Mouse (Mus musculus) forebrain, embryonic 14.5 days (tissue): ENCODE measurements around the gene Exoc3l2. TPM values are rescaled to one million over a fixed set of nuclear protein-coding genes. Genes with fewer than 3 reads are reported as not detected.

Experiments
- polyA plus RNA-seq: library from polyadenylated mRNA; unstranded; fragments of >200 nt; fragmentation: Nextera tagmentation; extraction: Ambion mirVana; gene quantifications from 2 replicates; pipeline ENCODE4 v1.2.1, GENCODE M21; 2014

The Exoc3l2 gene
- polyA plus RNA-seq, 1 experiment from 2014 or later = 0.25 TPM

Other genes starting within 250 kb of the Exoc3l2 start
- gene Opa3, start 235.0 kb upstream of the Exoc3l2 start, polyA plus RNA-seq = 42.5 TPM in 2 replicates
- gene Vasp, start 191.5 kb upstream of the Exoc3l2 start, polyA plus RNA-seq = 27.1 and 32.3 TPM in 2 replicates
- gene Ppm1n, start 183.3 kb upstream of the Exoc3l2 start, polyA plus RNA-seq = 0.30 and 0.67 TPM in 2 replicates
- gene Rtn2, start 180.7 kb upstream of the Exoc3l2 start, polyA plus RNA-seq = 102 and 109 TPM in 2 replicates
- 0.17 TPM in 1 of 2 replicates, not detected in the other for gene Fosb, start 153.3 kb upstream of the Exoc3l2 start, polyA plus RNA-seq
- 99.5 and 101 TPM in 2 replicates for gene Ercc1, start 118.6 kb upstream of the Exoc3l2 start, polyA plus RNA-seq
- 18.4 and 20.0 TPM in 2 replicates for gene Cd3eap, start 103.8 kb upstream of the Exoc3l2 start, polyA plus RNA-seq
- gene Ppp1r13l, start 103.6 kb upstream of the Exoc3l2 start, polyA plus RNA-seq = 1.1 and 1.3 TPM in 2 replicates
- 12.9 and 15.2 TPM in 2 replicates for gene Ercc2, start 81.3 kb upstream of the Exoc3l2 start, polyA plus RNA-seq
- gene Klc3, start 59.2 kb upstream of the Exoc3l2 start, polyA plus RNA-seq = 0.81 and 1.3 TPM in 2 replicates
- not detected in 2 replicates for gene Ckm, start 58.6 kb upstream of the Exoc3l2 start, polyA plus RNA-seq
- gene Mark4, start 4.5 kb upstream of the Exoc3l2 start, polyA plus RNA-seq = 9.2 and 13.0 TPM in 2 replicates
- gene Bloc1s3, start 45.0 kb downstream of the Exoc3l2 start, polyA plus RNA-seq = 2.1 and 2.3 TPM in 2 replicates
- gene Trappc6a, start 45.1 kb downstream of the Exoc3l2 start, polyA plus RNA-seq = 34.2 and 42.5 TPM in 2 replicates
- 0.36 and 0.57 TPM in 2 replicates for gene Nkpd1, start 54.5 kb downstream of the Exoc3l2 start, polyA plus RNA-seq
- gene Ppp1r37, start 99.7 kb downstream of the Exoc3l2 start, polyA plus RNA-seq = 12.6 and 13.5 TPM in 2 replicates
- 0.15 TPM in 1 of 2 replicates, not detected in the other for gene Zfp296, start 114.0 kb downstream of the Exoc3l2 start, polyA plus RNA-seq
- 134 and 146 TPM in 2 replicates for gene Gemin7, start 114.3 kb downstream of the Exoc3l2 start, polyA plus RNA-seq
- gene Clasrp, start 141.2 kb downstream of the Exoc3l2 start, polyA plus RNA-seq = 27.1 and 40.1 TPM in 2 replicates
- gene Relb, start 166.1 kb downstream of the Exoc3l2 start, polyA plus RNA-seq = 2.8 and 3.0 TPM in 2 replicates
- gene Clptm1, start 201.7 kb downstream of the Exoc3l2 start, polyA plus RNA-seq = 86.4 and 94.9 TPM in 2 replicates
- not detected in 2 replicates for gene Apoc2, start 214.6 kb downstream of the Exoc3l2 start, polyA plus RNA-seq
- gene Gm44805, start 218.1 kb downstream of the Exoc3l2 start, polyA plus RNA-seq = not detected in 2 replicates
- not detected in 2 replicates for gene Apoc4, start 218.1 kb downstream of the Exoc3l2 start, polyA plus RNA-seq
- 1.0 and 1.4 TPM in 2 replicates for gene Apoc1, start 229.3 kb downstream of the Exoc3l2 start, polyA plus RNA-seq
- 261 and 304 TPM in 2 replicates for gene Apoe, start 235.9 kb downstream of the Exoc3l2 start, polyA plus RNA-seq